Mouse (Mus musculus) Muller cell, postnatal 12 days (primary cell): ENCODE measurements around the gene Bcl2l1.

Experiments
- DNase-seq: peaks from one replicate; pipeline ENCODE4 v3.0.0-alpha.2; 2015; ENCODE audit errors: inconsistent ontology term

The Bcl2l1 gene

GRCm38 (mm10) chr2:152737306-152738221, 94.0 kb downstream of the Bcl2l1 start:
- DNase-seq, result peak; percentile 58

- peak; percentile 55 for DNase-seq
Observed at GRCm38 (mm10) chr2:152736748-152737147, 94.8 kb downstream of the Bcl2l1 start.

- DNase-seq, result peak; percentile 93
Observed at GRCm38 (mm10) chr2:152736090-152736601, 95.4 kb downstream of the Bcl2l1 start, which contains the start of gene Id1. TSS of gene Id1 (plus strand) at chr2:152736251.

- DNase-seq, result peak; percentile 97
Observed at GRCm38 (mm10) chr2:152734984-152735383, 96.5 kb downstream of the Bcl2l1 start.

GRCm38 (mm10) chr2:152734501-152734900, 97.0 kb downstream of the Bcl2l1 start:
- peak; percentile 43 for DNase-seq

GRCm38 (mm10) chr2:152733201-152733600, 98.3 kb downstream of the Bcl2l1 start:
- no peak for DNase-seq
